21 mouse cellular contexts compared by ENCODE assay signal in the genomic region with DNA sequence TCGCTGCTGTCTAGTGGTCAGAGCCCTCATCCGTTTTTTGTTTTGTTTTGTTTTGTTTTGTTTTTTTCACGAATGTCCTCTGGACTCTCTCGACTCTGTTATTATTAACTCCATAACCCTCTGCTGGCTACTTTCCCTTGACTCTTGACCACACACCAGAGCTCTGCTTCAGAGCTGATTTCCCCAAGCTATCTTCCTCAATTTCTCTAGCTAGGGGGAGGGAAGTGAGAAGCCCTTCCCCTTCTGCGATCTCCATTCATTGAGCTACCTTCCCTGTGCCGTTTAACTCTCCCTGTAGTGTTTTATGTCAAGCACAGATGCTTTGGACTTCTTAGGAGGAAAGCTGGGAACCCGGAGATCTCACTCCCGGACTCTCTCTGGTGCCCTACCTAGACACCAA.
"Had no signal": no experiment of that assay in that cellular context is flagged by ENCODE, and none has a peak within 500 bp of the region (broad histone marks: within the 10 kb centered on the region; RNA-seq: fewer than 3 reads in every experiment).

No protein-coding gene starts in this region.

- H3K4me3 ChIP-seq: layer of hippocampus, adult 2 months; left cerebral cortex, adult 2 months; liver, embryonic 12.5 days; liver, embryonic 15.5 days; lung, embryonic 15.5 days; midbrain, embryonic 12.5 days; midbrain, embryonic 15.5 days; myocyte; neural tube, embryonic 13.5 days had no signal

- H3K9me3 ChIP-seq: liver, embryonic 12.5 days; liver, embryonic 15.5 days; lung, embryonic 15.5 days; midbrain, embryonic 12.5 days; midbrain, embryonic 15.5 days; neural tube, embryonic 13.5 days had no signal

- H3K36me3 ChIP-seq: liver, embryonic 12.5 days; liver, embryonic 15.5 days; lung, embryonic 15.5 days; midbrain, embryonic 12.5 days; midbrain, embryonic 15.5 days; neural tube, embryonic 13.5 days had no signal

- H3K27me3 ChIP-seq: liver, embryonic 12.5 days; liver, embryonic 15.5 days; midbrain, embryonic 15.5 days had no signal

- H3K4me2 ChIP-seq: liver, embryonic 12.5 days; liver, embryonic 15.5 days; lung, embryonic 15.5 days; midbrain, embryonic 12.5 days; midbrain, embryonic 15.5 days; neural tube, embryonic 13.5 days had no signal

- DNase-seq: kidney, adult 18-20 months; kidney, postnatal 14 days; layer of hippocampus, postnatal 36 days; lung, adult 18-20 months; lung, postnatal 10 days; lung, postnatal 36 days; right cerebral cortex, adult 18-20 months; right cerebral cortex, postnatal 14 days; right cerebral cortex, postnatal 4 days; thymus, postnatal 25 days had no signal

- ATAC-seq: intestine, embryonic 16.5 days; liver, embryonic 12.5 days; midbrain, embryonic 15.5 days had no signal

- H3K4me1 ChIP-seq: liver, embryonic 12.5 days; liver, embryonic 15.5 days; lung, embryonic 15.5 days; midbrain, embryonic 12.5 days; midbrain, embryonic 15.5 days had no signal

- H3K9ac ChIP-seq: liver, embryonic 12.5 days; liver, embryonic 15.5 days; lung, embryonic 15.5 days; midbrain, embryonic 12.5 days; midbrain, embryonic 15.5 days; neural tube, embryonic 13.5 days had no signal

- H3K27ac ChIP-seq: layer of hippocampus, adult 2 months; left cerebral cortex, adult 2 months; liver, embryonic 12.5 days; liver, embryonic 15.5 days; lung, embryonic 15.5 days; midbrain, embryonic 12.5 days; midbrain, embryonic 15.5 days; neural tube, embryonic 13.5 days; stomach, postnatal 0 days had no signal
